Mouse (Mus musculus) CH12.LX (cell line): ENCODE measurements around the gene Slc22a4. TPM values are rescaled to one million over a fixed set of nuclear protein-coding genes. Genes with fewer than 3 reads are reported as not detected.

Experiments used
- DNase-seq: peaks from one replicate; pipeline ENCODE4 v3.0.0-alpha.2; 2013; ENCODE audit errors: extremely low read depth
- H3K27ac ChIP-seq: 2 replicates; pipeline ENCODE4 v1.5.1; 2012; ENCODE audit warnings: low read depth, mild to moderate bottlenecking, control low read depth, moderate library complexity; ENCODE audit not compliant: insufficient read depth
- H3K27me3 ChIP-seq: replicated peaks from 2 replicates; pipeline ENCODE3; 2012; ENCODE audit warnings: inconsistent platforms
- H3K36me3 ChIP-seq, 2 experiments: replicated peaks in 1 of 2; 2 replicates each; pipeline versions ENCODE3 to v1.6.1; 2012; ENCODE audit warnings: inconsistent platforms in 1 of 2, low read length in 1 of 2, mild to moderate bottlenecking in 1 of 2, mixed read lengths in 1 of 2, moderate library complexity in 1 of 2; ENCODE audit not compliant: control insufficient read depth in 1 of 2, insufficient read depth in 1 of 2
- H3K4me1 ChIP-seq, 2 experiments: 2 replicates each; pipeline ENCODE4 v1.6.1; 2012; ENCODE audit warnings: inconsistent platforms in 1 of 2, moderate library complexity in 1 of 2; ENCODE audit not compliant: insufficient read depth in 2 of 2, control insufficient read depth in 1 of 2
- H3K4me2 ChIP-seq: 2 replicates; pipeline ENCODE4 v1.6.1; 2012; ENCODE audit warnings: low read depth, mild to moderate bottlenecking, control low read depth; ENCODE audit not compliant: poor library complexity, insufficient read depth, severe bottlenecking
- H3K4me3 ChIP-seq, 3 experiments: fragments of 150-350 bp in 1 of 3; sonication (generic) in 1 of 3; replicated peaks in 1 of 3; 2 replicates each; pipeline versions ENCODE3 to v1.5.1; 2011 to 2012; ENCODE audit warnings: low read depth in 2 of 3, low read length in 2 of 3, mild to moderate bottlenecking in 2 of 3, moderate library complexity in 2 of 3, control low read depth in 1 of 3, improper control_type of control experiment in 1 of 3, inconsistent platforms in 1 of 3, mixed read lengths in 1 of 3; ENCODE audit not compliant: poor library complexity in 1 of 3
- H3K79me2 ChIP-seq: replicated peaks from 2 replicates; pipeline ENCODE4 v1.6.1; 2012; ENCODE audit warnings: mild to moderate bottlenecking, moderate library complexity; ENCODE audit not compliant: control insufficient read depth, poor library complexity, insufficient read depth, severe bottlenecking; ENCODE audit errors: extremely low read depth
- H3K9ac ChIP-seq: 2 replicates; pipeline ENCODE4 v1.6.1; 2012; ENCODE audit warnings: low read depth, mild to moderate bottlenecking, control low read depth, moderate library complexity; ENCODE audit not compliant: insufficient read depth
- H3K9me3 ChIP-seq: replicated peaks from 2 replicates; pipeline ENCODE3; 2012; ENCODE audit warnings: low read length, inconsistent platforms, mixed read lengths
- BHLHE40 ChIP-seq: IDR thresholded peaks from 2 replicates; pipeline ENCODE4 v1.6.1; 2011; ENCODE audit warnings: mild to moderate bottlenecking, low read depth, low read length, improper control_type of control experiment
- CHD1 ChIP-seq: IDR thresholded peaks from 2 replicates; pipeline ENCODE4 v1.6.1; 2012; ENCODE audit warnings: low read depth, low read length, improper control_type of control experiment, inconsistent platforms
- CHD2 ChIP-seq: IDR thresholded peaks from 2 replicates; pipeline ENCODE4 v1.6.1; 2011; ENCODE audit warnings: low read length, improper control_type of control experiment
- CTCF ChIP-seq, 2 experiments: IDR thresholded peaks in 1 of 2; conservative IDR thresholded peaks in 1 of 2; 2 replicates each; pipeline ENCODE4 v1.5.1; 2011 to 2012; ENCODE audit warnings: low read depth in 2 of 2, low read length in 2 of 2, improper control_type of control experiment in 1 of 2, inconsistent platforms in 1 of 2, mild to moderate bottlenecking in 1 of 2, moderate library complexity in 1 of 2
- E2F4 ChIP-seq: IDR thresholded peaks from 2 replicates; pipeline ENCODE4 v1.6.1; 2011; ENCODE audit warnings: low read depth, low read length, improper control_type of control experiment; ENCODE audit not compliant: insufficient replicate concordance
- ELF1 ChIP-seq: IDR thresholded peaks from 2 replicates; pipeline ENCODE4 v1.6.1; 2014; ENCODE audit warnings: low read depth, mild to moderate bottlenecking, inconsistent platforms, low read length, improper control_type of control experiment
- ETS1 ChIP-seq: conservative IDR thresholded peaks from 2 replicates; pipeline ENCODE4 v1.6.1; 2012; ENCODE audit warnings: low read depth, mild to moderate bottlenecking, inconsistent platforms, low read length, improper control_type of control experiment, moderate library complexity
- HCFC1 ChIP-seq: IDR thresholded peaks from 2 replicates; pipeline ENCODE4 v1.6.1; 2012; ENCODE audit warnings: low read depth, mild to moderate bottlenecking, inconsistent platforms, low read length, improper control_type of control experiment
- IRF4 ChIP-seq: IDR thresholded peaks from 2 replicates; pipeline ENCODE4 v1.6.1; 2014; ENCODE audit warnings: low read depth, mild to moderate bottlenecking, inconsistent platforms, low read length, improper control_type of control experiment
- JUN ChIP-seq: IDR thresholded peaks from 2 replicates; pipeline ENCODE4 v1.6.1; 2011; ENCODE audit warnings: low read depth, mild to moderate bottlenecking, low read length, improper control_type of control experiment, moderate library complexity; ENCODE audit not compliant: insufficient read depth
- KAT2A ChIP-seq: IDR thresholded peaks from 2 replicates; pipeline ENCODE4 v1.6.1; 2012; ENCODE audit warnings: low read length, improper control_type of control experiment, inconsistent platforms; ENCODE audit not compliant: insufficient replicate concordance
- MAFK ChIP-seq: IDR thresholded peaks from 2 replicates; pipeline ENCODE4 v1.6.1; 2011; ENCODE audit warnings: low read length, improper control_type of control experiment; ENCODE audit not compliant: insufficient replicate concordance
- MAZ ChIP-seq: IDR thresholded peaks from 2 replicates; pipeline ENCODE4 v1.6.1; 2012; ENCODE audit warnings: low read depth, mild to moderate bottlenecking, inconsistent platforms, low read length, improper control_type of control experiment, moderate library complexity
- MEF2A ChIP-seq: IDR thresholded peaks from 2 replicates; pipeline ENCODE4 v1.6.1; 2014; ENCODE audit warnings: low read depth, mild to moderate bottlenecking, inconsistent platforms, low read length, improper control_type of control experiment, borderline replicate concordance
- NRF1 ChIP-seq: IDR thresholded peaks from 2 replicates; pipeline ENCODE4 v1.6.1; 2014; ENCODE audit warnings: low read depth, mild to moderate bottlenecking, inconsistent platforms, low read length, improper control_type of control experiment, moderate library complexity
- PAX5 ChIP-seq: IDR thresholded peaks from 2 replicates; pipeline ENCODE4 v1.6.1; 2012; ENCODE audit warnings: low read length, inconsistent platforms, mixed read lengths
- POLR2A ChIP-seq: IDR thresholded peaks from 2 replicates; pipeline ENCODE4 v1.6.1; 2011; ENCODE audit warnings: low read depth, mild to moderate bottlenecking, improper control_type of control experiment, low read length
- POLR2AphosphoS2 ChIP-seq: IDR thresholded peaks from 2 replicates; pipeline ENCODE4 v1.6.1; 2011; ENCODE audit warnings: low read depth, low read length, improper control_type of control experiment
- RCOR1 ChIP-seq: conservative IDR thresholded peaks from 2 replicates; pipeline ENCODE4 v1.6.1; 2012; ENCODE audit warnings: low read depth, mild to moderate bottlenecking, inconsistent platforms, low read length, improper control_type of control experiment
- SIN3A ChIP-seq: IDR thresholded peaks from 2 replicates; pipeline ENCODE4 v1.6.1; 2012; ENCODE audit warnings: low read length, improper control_type of control experiment, inconsistent platforms
- SMC3 ChIP-seq: IDR thresholded peaks from 2 replicates; pipeline ENCODE4 v1.6.1; 2011; ENCODE audit warnings: low read depth, low read length, improper control_type of control experiment
- TBP ChIP-seq: conservative IDR thresholded peaks from 2 replicates; pipeline ENCODE4 v1.6.1; 2011; ENCODE audit warnings: low read depth, low read length, improper control_type of control experiment
- TCF12 ChIP-seq: IDR thresholded peaks from 2 replicates; pipeline ENCODE4 v1.6.1; 2014; ENCODE audit warnings: low read depth, mild to moderate bottlenecking, inconsistent platforms, low read length, improper control_type of control experiment
- UBTF ChIP-seq: IDR thresholded peaks from 2 replicates; pipeline ENCODE4 v1.6.1; 2012; ENCODE audit warnings: low read depth, mild to moderate bottlenecking, inconsistent platforms, low read length, improper control_type of control experiment, moderate library complexity
- ZKSCAN1 ChIP-seq: IDR thresholded peaks from 2 replicates; pipeline ENCODE4 v1.6.1; 2012; ENCODE audit warnings: low read depth, inconsistent platforms, low read length, improper control_type of control experiment, borderline replicate concordance
- ZMIZ1 ChIP-seq: IDR thresholded peaks from 2 replicates; pipeline ENCODE4 v1.6.1; 2012; ENCODE audit warnings: low read depth, mild to moderate bottlenecking, inconsistent platforms, low read length, improper control_type of control experiment
- dilution Hi-C: fragments of 300-500 bp; cut with MboI; formaldehyde crosslinking; loops from 2 replicates; pipeline ENCODE4 v1.14.3; 2020; ENCODE audit warnings: low sequenced_read_pairs; ENCODE audit not compliant: extremely low pct_unique_long_range_greater_than_20kb, extremely low pct_ligation_motif_present
- in situ Hi-C: fragments of 300-500 bp; cut with MboI; formaldehyde crosslinking; loops from 3 replicates; pipeline ENCODE4 v1.14.3; 2019; ENCODE audit warnings: low sequenced_read_pairs, low pct_ligation_motif_present, low pct_unique_long_range_greater_than_20kb, mixed read lengths
- polyA plus RNA-seq: library from polyadenylated mRNA; unstranded; fragments of >175 nt; gene quantifications from 2 replicates; pipeline ENCODE4 v1.2.1, GENCODE M21; 2012; ENCODE audit warnings: low read depth; ENCODE audit not compliant: insufficient read length
- total RNA-seq, 2 experiments: library from RNA; depleted of rRNA; stranded (reverse); fragments of 300-350 nt in 1 of 2; fragments of >200 nt in 1 of 2; gene quantifications; 2 replicates each; pipeline ENCODE4 v1.2.3; 2012 to 2014

Slc22a4 gene
- total and polyA plus RNA-seq, 3 experiments = not detected

- no peak for TF ChIP-seq KAT2A
These were observed 38.7 kb downstream of the Slc22a4 start (continued) for GRCm38 (mm10) chr11:53989232-53989631.

GRCm38 (mm10) chr11:53988081-53988480, 39.8 kb downstream of the Slc22a4 start:
- no peaks in the 10 kb centered on the region for H3K9me3 ChIP-seq
- DNase-seq = no peak
- no peak overlapping the region for H3K4me3 ChIP-seq
- no peaks in the 10 kb centered on the region for H3K27me3 ChIP-seq
- no peaks in the 10 kb centered on the region for H3K36me3 ChIP-seq
- in situ Hi-C loops = no loop called here
- no peak overlapping the region for H3K27ac ChIP-seq
- dilution Hi-C loops = no loop called here
- H3K4me1 ChIP-seq = no peaks in the 10 kb centered on the region
- H3K79me2 ChIP-seq = no peaks in the 10 kb centered on the region
- TF ChIP-seq IRF4 = no peak
- no peak for TF ChIP-seq E2F4
- no peak for TF ChIP-seq MEF2A
- no peak for TF ChIP-seq JUN
- no peak for TF ChIP-seq UBTF
- TF ChIP-seq ZKSCAN1 = no peak
- TF ChIP-seq TCF12 = no peak
- no peak for TF ChIP-seq POLR2A
- TF ChIP-seq CHD2 = no peak
- TF ChIP-seq PAX5 = no peak
- no peak for TF ChIP-seq CTCF (conservative IDR thresholded peaks at IDR 0.05 in 1 of 2, IDR thresholded peaks at IDR 0.05 in 1 of 2; ENCODE audit: low read depth in 2 of 2, low read length in 2 of 2)
- no peak for TF ChIP-seq CHD1
- TF ChIP-seq HCFC1 = no peak
- no peak for TF ChIP-seq ZMIZ1
- TF ChIP-seq MAZ = no peak
- no peak for TF ChIP-seq ELF1
- H3K4me2 ChIP-seq = no peak overlapping the region
- no peak overlapping the region for H3K9ac ChIP-seq

- Histone ChIP-seq H3K4me2 (no peak overlapping the region), H3K79me2 (no peaks in the 10 kb centered on the region), H3K4me1 (no peaks in the 10 kb centered on the region), H3K9ac (no peak overlapping the region), H3K4me3 (no peak overlapping the region), H3K36me3 (no peaks in the 10 kb centered on the region), H3K9me3 (peaks cover 4% of the 10 kb centered on the region), H3K27me3 (peaks cover 2% of the 10 kb centered on the region), H3K27ac (no peak overlapping the region)
- dilution Hi-C loops (no loop called here), in situ Hi-C loops (no loop called here)
- no peak for DNase-seq
- TF ChIP-seq MAFK = no peak
- no peak for TF ChIP-seq MAZ
- TF ChIP-seq MEF2A = no peak
- TF ChIP-seq ZKSCAN1 = no peak
- no peak for TF ChIP-seq UBTF
- no peak for TF ChIP-seq ETS1
- TF ChIP-seq PAX5 = no peak
- TF ChIP-seq SIN3A = no peak
- no peak for TF ChIP-seq RCOR1
- no peak for TF ChIP-seq HCFC1
- no peak for TF ChIP-seq ELF1
- TF ChIP-seq CHD1 = no peak
- no peak for TF ChIP-seq TBP
- no peak for TF ChIP-seq POLR2A
- TF ChIP-seq JUN = no peak
- no peak for TF ChIP-seq TCF12
- TF ChIP-seq SMC3 = no peak
- no peak for TF ChIP-seq POLR2AphosphoS2
- no peak for TF ChIP-seq BHLHE40
- TF ChIP-seq NRF1 = no peak
These were observed 46.5 kb downstream of the Slc22a4 start for GRCm38 (mm10) chr11:53981396-53981795.
